8 mouse cellular contexts compared by ENCODE assay signal in genomic region chr3:51554067-51554466, GRCm38 (mm10). TPM values are rescaled to one million over a fixed set of nuclear protein-coding genes. Genes with fewer than 3 reads are reported as not detected.
DNase-seq lines count a peak whose midpoint lies in the region; ATAC-seq lines count a peak whose summit lies in the region.

No protein-coding gene starts in this region.

- whole genome bisulfite sequencing in midbrain, embryonic 13.5 days, result 85% methylated on average over 9 of the region's 9 CpGs
- 73% methylated on average over 9 of the region's 9 CpGs for WGBS in midbrain, embryonic 16.5 days
- WGBS in hindbrain, embryonic 14.5 days, result 71% methylated on average over 9 of the region's 9 CpGs

- ATAC-seq in midbrain, embryonic 13.5 days, result no peak
- no peak for ATAC-seq in midbrain, embryonic 16.5 days
- no peak for ATAC-seq in hindbrain, embryonic 14.5 days (ENCODE audit: low FRiP score)

- H3K27me3 ChIP-seq in midbrain, embryonic 13.5 days, result no peaks in the 10 kb centered on the region
- H3K27me3 ChIP-seq in midbrain, embryonic 16.5 days (ENCODE audit: control insufficient read depth, insufficient read depth, low read depth, low read length), result no peaks in the 10 kb centered on the region
- no peaks in the 10 kb centered on the region for H3K27me3 ChIP-seq in hindbrain, embryonic 14.5 days (ENCODE audit: control insufficient read depth, insufficient read depth, low read length)

- no peak overlapping the region for H3K4me3 ChIP-seq in midbrain, embryonic 13.5 days (replicated peaks)
- H3K4me3 ChIP-seq in midbrain, embryonic 16.5 days (ENCODE audit: low read depth, low read length), result no peak overlapping the region
- no peak overlapping the region for H3K4me3 ChIP-seq in hindbrain, embryonic 14.5 days (replicated peaks; ENCODE audit: low read length)

- no peak overlapping the region for H3K4me2 ChIP-seq in midbrain, embryonic 13.5 days (replicated peaks)
- no peak overlapping the region for H3K4me2 ChIP-seq in midbrain, embryonic 16.5 days (ENCODE audit: low read length)
- no peak overlapping the region for H3K4me2 ChIP-seq in hindbrain, embryonic 14.5 days (replicated peaks)

- H3K9me3 ChIP-seq in midbrain, embryonic 13.5 days, result no peaks in the 10 kb centered on the region
- no peaks in the 10 kb centered on the region for H3K9me3 ChIP-seq in midbrain, embryonic 16.5 days (replicated peaks; ENCODE audit: control insufficient read depth, low read length, poor library complexity, severe bottlenecking)
- no peaks in the 10 kb centered on the region for H3K9me3 ChIP-seq in hindbrain, embryonic 14.5 days (ENCODE audit: control insufficient read depth, low read length)

- 0 out of 2 replicates have a peak overlapping the region, but pooled peaks have one; percentile 36 for H3K9ac ChIP-seq in midbrain, embryonic 13.5 days (replicated peaks)
- H3K9ac ChIP-seq in midbrain, embryonic 16.5 days (ENCODE audit: low read depth, low read length), result no peak overlapping the region
- no peak overlapping the region for H3K9ac ChIP-seq in hindbrain, embryonic 14.5 days

- peaks cover 51% of the 10 kb centered on the region for H3K4me1 ChIP-seq in midbrain, embryonic 13.5 days (replicated peaks)
- peaks cover 30% of the 10 kb centered on the region for H3K4me1 ChIP-seq in midbrain, embryonic 16.5 days (ENCODE audit: control insufficient read depth, insufficient read depth, low read length)
- H3K4me1 ChIP-seq in hindbrain, embryonic 14.5 days (replicated peaks; ENCODE audit: control insufficient read depth, insufficient read depth, low read length), result peaks cover 25% of the 10 kb centered on the region; the same call in 1 of the 2 replicates

- DNase-seq in cerebellum, adult 9-10 months, result peak; percentile 48
- no peak for DNase-seq in cerebellum, adult 9-11 months
- DNase-seq in hindbrain, embryonic 14.5 days (ENCODE audit: low spot score), result no peak
- peak; percentile 82 for DNase-seq in thymus, postnatal 14 days
- no peak for DNase-seq in left cerebral cortex, adult 18-20 months (ENCODE audit: low spot score in 2 of 2)
- no peak for DNase-seq in adrenal gland, postnatal 10 days

- no peak overlapping the region for H3K27ac ChIP-seq in midbrain, embryonic 13.5 days
- H3K27ac ChIP-seq in midbrain, embryonic 16.5 days (ENCODE audit: low read length), result no peak overlapping the region
- peak overlapping the region; percentile 47; the same call in 1 of the 2 replicates for H3K27ac ChIP-seq in hindbrain, embryonic 14.5 days

- H3K36me3 ChIP-seq in midbrain, embryonic 13.5 days, result peaks cover 12% of the 10 kb centered on the region
- H3K36me3 ChIP-seq in midbrain, embryonic 16.5 days (ENCODE audit: control insufficient read depth, insufficient read depth, low read length), result 0 out of 2 replicates have a peak, but pooled peaks cover 4% of the 10 kb centered on the region
- H3K36me3 ChIP-seq in hindbrain, embryonic 14.5 days (replicated peaks; ENCODE audit: control insufficient read depth, insufficient read depth), result peaks cover 11% of the 10 kb centered on the region

RNA-seq across cellular contexts. Expression of gene Setd7, which starts 6.6 kb away (rescaled TPM):
- polyA plus RNA-seq in midbrain, embryonic 13.5 days (2015; fragmentation: Nextera tagmentation; extraction: Ambion mirVana), result 4.6 TPM in 2 replicates
- 2.6 and 2.7 TPM in 2 replicates for polyA plus RNA-seq in midbrain, embryonic 16.5 days (2015; fragmentation: Nextera tagmentation; extraction: Ambion mirVana)
- 2.7 and 2.9 TPM in 2 replicates for polyA plus RNA-seq in hindbrain, embryonic 14.5 days (2014; fragmentation: Nextera tagmentation; extraction: Ambion mirVana)
- total RNA-seq in left cerebral cortex, adult 18-20 months (2021), result 100 to 1,000 TPM; 125 to 129 TPM
- total RNA-seq in adrenal gland, postnatal 10 days (2021), result 10 to 100 TPM; 30.9 to 32.6 TPM

Comparison
In these comparisons a context has a peak if more than half of its experiments do, and no peak if none do; other contexts are left out.
1. DNase-seq: peak in cerebellum, adult 9-10 months (single experiment) and thymus, postnatal 14 days (single experiment); none in cerebellum, adult 9-11 months (single experiment), hindbrain, embryonic 14.5 days (single experiment), left cerebral cortex, adult 18-20 months (0 of 2) and adrenal gland, postnatal 10 days (single experiment).